Mouse (Mus musculus) midbrain, embryonic 10.5 days (tissue): ENCODE data around the gene Kif17. TPM values are rescaled to one million over a fixed set of nuclear protein-coding genes. Genes with fewer than 3 reads are reported as not detected.
A peak's percentile ranks its signal among the peaks of the same experiment; 100 is the strongest.
"Not testable (repeated sequence)": the region's sequence is repeated elsewhere in the genome, so short reads cannot be mapped to it uniquely, and the experiment has no call there.

ENCODE experiments used
- DNase-seq: peaks from one replicate; pipeline ENCODE4 v3.0.0-alpha.2; 2017; ENCODE audit warnings: low spot score
- H3K27ac ChIP-seq: fragments of 300-500 bp; sonication (generic); replicated peaks from 2 replicates; pipeline ENCODE4 v1.5.1; 2016; ENCODE audit warnings: mild to moderate bottlenecking
- H3K27me3 ChIP-seq: fragments of 300-500 bp; sonication (generic); 2 replicates; pipeline ENCODE4 v1.6.1; 2016; ENCODE audit warnings: low read depth, mild to moderate bottlenecking; ENCODE audit not compliant: poor library complexity, severe bottlenecking
- H3K36me3 ChIP-seq: fragments of 300-500 bp; sonication (generic); 2 replicates; pipeline ENCODE4 v1.6.1; 2016; ENCODE audit warnings: mild to moderate bottlenecking, moderate library complexity
- H3K4me1 ChIP-seq: fragments of 300-500 bp; sonication (generic); 2 replicates; pipeline ENCODE4 v1.6.1; 2016
- H3K4me3 ChIP-seq: fragments of 300-500 bp; sonication (generic); 2 replicates; pipeline ENCODE4 v1.5.1; 2016; ENCODE audit warnings: mild to moderate bottlenecking, moderate library complexity
- H3K9me3 ChIP-seq: fragments of 300-500 bp; sonication (generic); replicated peaks from 2 replicates; pipeline ENCODE4 v1.6.1; 2016; ENCODE audit warnings: mild to moderate bottlenecking
- WGBS: fragments of 180-500 bp; shearing (Covaris S2); methylation state at CpG from one replicate; pipeline ENCODE4 v1.1.7; 2016; 5-methylcytosine and 5-hydroxymethylcytosine counted together
- polyA plus RNA-seq: library from polyadenylated mRNA; unstranded; fragments of >200 nt; fragmentation: Nextera tagmentation; extraction: Ambion mirVana; gene quantifications from 2 replicates; pipeline ENCODE4 v1.2.1, GENCODE M21; 2016

The Kif17 gene
- polyA plus RNA-seq, 1 experiment from 2014 or later, result 0.53 TPM

DNA sequence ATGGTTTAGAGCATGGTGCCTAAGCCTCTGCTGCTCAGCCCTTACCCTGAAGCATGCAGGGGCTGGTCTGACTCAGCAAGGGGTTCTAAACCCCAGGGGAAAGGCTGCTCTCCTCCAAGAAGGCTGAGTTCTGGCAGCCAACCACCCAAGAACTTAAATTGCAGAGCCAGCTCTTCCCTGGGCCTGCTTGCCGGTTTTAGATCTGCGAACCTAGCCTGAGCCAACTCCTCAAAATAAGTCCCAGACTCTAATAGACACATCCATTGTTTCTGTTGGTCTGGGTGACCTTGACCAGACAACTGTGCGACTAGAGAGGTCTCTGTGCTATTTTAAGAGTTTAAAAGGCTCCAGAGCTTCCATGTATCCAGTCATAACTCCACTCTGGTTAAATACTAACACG lies 73.5 kb downstream of the Kif17 start:
- DNase-seq, result no peak
- WGBS, result 80% methylated on average over 4 of the region's 4 CpGs
- H3K36me3 ChIP-seq, result no peaks in the 10 kb centered on the region
- peak overlapping the region; percentile 69 for H3K27ac ChIP-seq
- peaks cover 51% of the 10 kb centered on the region for H3K4me1 ChIP-seq
- no peak overlapping the region for H3K4me3 ChIP-seq
- H3K9me3 ChIP-seq, result 0 out of 2 replicates have a peak, but pooled peaks cover 4% of the 10 kb centered on the region
- H3K27me3 ChIP-seq, result peaks cover 7% of the 10 kb centered on the region; the same call in 1 of the 2 replicates

DNA sequence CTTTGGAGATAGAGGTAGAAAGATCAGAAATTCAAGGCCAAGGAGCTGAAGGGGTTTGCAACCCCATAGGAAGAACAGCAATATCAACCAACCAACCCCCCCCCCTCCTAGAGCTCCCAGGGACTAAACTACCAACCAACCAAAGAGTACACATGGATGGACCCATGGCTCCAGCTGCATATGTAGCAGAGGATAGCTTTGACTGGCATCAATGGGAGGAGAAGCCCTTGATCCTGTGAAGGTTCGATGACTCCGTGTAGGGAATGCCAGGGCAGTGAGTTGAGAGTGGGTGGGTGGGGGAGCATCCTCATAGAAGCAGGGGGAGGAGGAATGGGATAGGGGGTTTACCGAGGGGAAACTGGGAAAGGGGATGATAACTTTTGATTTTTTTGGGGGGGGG lies 74.2 kb downstream of the Kif17 start:
- Histone ChIP-seq H3K36me3 (no peaks in the 10 kb centered on the region), H3K4me1 (peaks cover 48% of the 10 kb centered on the region)
- whole genome bisulfite sequencing, result 91% methylated on average over 3 of the region's 3 CpGs

DNA sequence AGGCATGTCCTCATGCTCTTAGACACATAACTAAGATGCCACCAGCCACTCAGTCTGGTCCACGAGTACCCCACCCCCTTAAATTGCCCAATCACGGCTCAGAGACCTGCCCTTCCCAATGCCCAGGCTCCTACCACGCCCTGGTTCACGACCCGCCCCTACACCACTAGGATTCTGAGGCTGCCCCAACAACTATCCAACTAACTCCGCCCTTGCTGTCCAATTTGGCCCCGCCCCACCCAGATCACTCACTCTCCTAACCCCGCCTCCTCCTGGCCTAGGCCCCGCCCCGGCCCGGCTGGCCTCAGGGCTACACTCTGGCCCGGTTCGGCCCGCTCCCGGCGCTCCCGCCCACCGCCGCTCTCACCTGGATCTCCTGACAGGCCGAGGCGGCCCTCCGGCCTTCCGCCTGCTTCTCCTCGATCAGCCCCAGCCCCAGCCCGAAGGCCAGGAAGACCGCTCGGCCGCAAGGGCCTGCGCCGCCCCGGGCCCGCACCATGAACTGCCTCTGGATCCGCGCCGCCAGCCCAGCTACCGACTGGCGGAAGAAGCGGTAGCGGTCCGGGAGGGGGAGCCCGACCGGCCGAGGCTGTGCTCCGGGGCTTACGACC lies 75.3 kb downstream of the Kif17 start:
- under 1% methylated on average over 45 of the region's 45 CpGs for WGBS
- Histone ChIP-seq H3K4me3 (peak overlapping the region; percentile 86), H3K36me3 (no peaks in the 10 kb centered on the region), H3K4me1 (peaks cover 53% of the 10 kb centered on the region), H3K9me3 (0 out of 2 replicates have a peak, but pooled peaks cover 4% of the 10 kb centered on the region), H3K27me3 (peaks cover 6% of the 10 kb centered on the region; the same call in 1 of the 2 replicates), H3K27ac (peak overlapping the region; percentile 95)
- DNase-seq, result peak; percentile 90

More for the DNA sequence above, 74.2 kb downstream of the Kif17 start:
- no peak for DNase-seq
- Histone ChIP-seq H3K4me3 (no peak overlapping the region), H3K9me3 (0 out of 2 replicates have a peak, but pooled peaks cover 4% of the 10 kb centered on the region), H3K27ac (no peak overlapping the region), H3K27me3 (peaks cover 7% of the 10 kb centered on the region; the same call in 1 of the 2 replicates)

DNA sequence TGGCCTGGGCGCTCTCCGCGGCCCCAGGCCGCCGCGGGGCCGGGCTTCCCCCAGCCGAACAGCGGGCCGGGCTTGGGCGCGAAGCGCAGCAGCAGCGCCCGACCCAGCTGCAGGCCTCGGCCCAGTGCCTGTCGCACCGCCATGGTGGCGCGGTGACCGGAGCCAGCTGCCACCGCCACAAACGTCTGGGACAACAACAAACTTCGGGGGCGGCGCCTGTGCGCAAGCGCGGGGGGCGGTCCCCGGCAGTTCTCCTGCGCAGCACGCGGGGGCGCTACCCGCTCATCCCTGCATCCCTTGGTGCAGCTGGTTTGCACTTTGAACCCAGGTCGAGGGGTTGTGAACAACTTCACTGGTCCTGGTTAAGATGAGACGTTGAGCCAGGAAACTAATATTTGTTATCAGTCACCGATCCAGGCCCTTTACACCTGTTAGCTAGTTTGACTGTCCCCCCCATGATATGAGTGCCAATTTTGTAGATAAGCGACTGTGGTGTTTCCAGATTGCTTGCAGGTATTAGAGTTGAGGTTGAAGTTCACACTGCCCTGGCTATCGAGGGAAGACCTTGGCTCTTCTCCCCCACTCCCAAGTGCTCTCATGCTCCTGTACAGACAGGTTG lies 76.0 kb downstream of the Kif17 start, which contains the start of gene Pink1:
Pink1 (minus strand) TSS at position 231 of the 619 bp plus-strand sequence.
- H3K27me3 ChIP-seq, result peaks cover 4% of the 10 kb centered on the region; the same call in 1 of the 2 replicates
- peak within 1 kb of the TSS; percentile 95 for H3K27ac ChIP-seq
- peaks cover 53% of the 10 kb centered on the region for H3K4me1 ChIP-seq
- H3K9me3 ChIP-seq, result 0 out of 2 replicates have a peak, but pooled peaks cover 4% of the 10 kb centered on the region
- WGBS, result 4% methylated on average over 41 of the region's 41 CpGs
- peak; percentile 88 for DNase-seq
- no peaks in the 10 kb centered on the region for H3K36me3 ChIP-seq
- peak within 1 kb of the TSS; percentile 86 for H3K4me3 ChIP-seq

DNA sequence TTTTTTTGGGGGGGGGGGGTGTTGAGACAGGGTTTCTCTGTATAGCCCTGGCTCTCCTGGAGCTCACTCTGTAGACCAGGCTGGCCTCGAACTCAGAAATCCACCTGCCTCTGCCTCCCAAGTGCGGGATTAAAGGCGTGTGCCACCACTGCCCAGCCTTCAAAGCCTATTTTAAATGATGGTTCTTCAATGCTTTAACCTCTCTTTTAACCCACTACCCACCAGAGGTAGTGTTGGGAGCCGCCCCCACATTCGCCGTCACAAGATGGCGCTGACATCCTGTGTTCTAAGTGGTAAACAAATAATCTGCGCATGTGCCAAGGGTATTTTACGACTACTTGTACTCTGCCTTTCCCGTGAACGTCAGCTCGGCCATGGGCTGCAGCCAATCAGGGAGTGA lies 76.9 kb downstream of the Kif17 start:
- DNase-seq, H3K9me3 ChIP-seq, H3K27ac ChIP-seq, H3K27me3 ChIP-seq, H3K36me3 ChIP-seq, H3K4me3 ChIP-seq: not testable (repeated sequence)
- WGBS, result 59% methylated on average over 9 of the region's 12 CpGs
- peaks cover 50% of the 10 kb centered on the region for H3K4me1 ChIP-seq

DNA sequence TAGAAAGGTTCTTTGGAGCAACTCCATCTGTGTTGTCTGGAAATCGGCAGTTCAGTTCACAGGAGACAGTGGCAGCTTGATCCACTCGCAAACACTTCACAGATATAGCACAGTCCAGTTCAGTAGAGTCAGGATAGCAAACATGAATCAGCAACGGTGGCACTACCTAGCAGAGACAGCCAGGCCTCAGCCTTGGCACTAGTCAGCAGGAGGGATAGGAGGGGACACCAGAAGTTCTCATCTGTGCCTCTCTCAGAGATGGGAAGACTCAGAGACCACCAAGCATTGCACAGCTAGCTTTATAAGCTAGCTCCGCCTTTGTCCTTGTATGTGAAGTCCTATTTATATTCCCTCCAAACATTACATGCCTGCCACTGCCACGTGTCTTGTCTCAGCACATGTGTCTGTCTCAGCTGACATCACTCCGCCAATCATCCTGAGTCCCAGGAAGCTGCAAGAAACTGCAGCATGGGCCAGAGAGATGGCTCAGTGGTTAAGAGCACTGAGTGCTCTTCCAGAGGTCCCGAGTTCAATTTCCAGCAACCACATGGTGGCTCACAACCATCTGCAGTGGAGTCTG lies 77.7 kb downstream of the Kif17 start:
- peaks cover 42% of the 10 kb centered on the region for H3K4me1 ChIP-seq
- 0 out of 2 replicates have a peak, but pooled peaks cover 4% of the 10 kb centered on the region for H3K9me3 ChIP-seq
- WGBS, result 79% methylated on average over 7 of the region's 7 CpGs
- peak overlapping the region; percentile 43 for H3K4me3 ChIP-seq
- H3K27me3 ChIP-seq, result peaks cover 10% of the 10 kb centered on the region; the same call in 1 of the 2 replicates
- no peak for DNase-seq
- H3K27ac ChIP-seq, result peak overlapping the region; percentile 39
- no peaks in the 10 kb centered on the region for H3K36me3 ChIP-seq

DNA sequence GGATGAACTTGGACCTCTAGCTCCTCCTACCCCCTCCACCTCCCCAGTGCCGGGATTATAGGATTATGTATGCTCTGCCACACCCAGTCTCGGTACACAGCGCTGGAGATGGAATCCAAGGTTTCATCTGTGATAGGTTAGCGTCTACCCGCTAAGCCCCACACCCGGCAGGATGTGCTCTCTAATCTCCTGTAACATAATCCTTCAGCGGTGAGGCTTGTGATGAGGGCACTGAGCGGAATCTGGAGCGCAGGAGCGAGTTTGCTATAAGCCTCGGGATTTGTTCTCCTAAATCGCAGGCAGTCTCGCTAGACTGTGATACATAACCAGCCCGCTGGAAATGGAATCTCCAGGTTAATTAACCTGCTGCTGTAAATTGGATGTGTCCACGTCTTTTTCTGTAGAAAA lies 80.0 kb downstream of the Kif17 start:
- H3K36me3 ChIP-seq, result no peaks in the 10 kb centered on the region
- H3K4me3 ChIP-seq, result no peak overlapping the region
- no peak overlapping the region for H3K27ac ChIP-seq
- 0 out of 2 replicates have a peak, but pooled peaks cover 4% of the 10 kb centered on the region for H3K9me3 ChIP-seq
- H3K27me3 ChIP-seq, result peaks cover 16% of the 10 kb centered on the region
- WGBS, result 14% methylated on average over 15 of the region's 15 CpGs
- DNase-seq, result peak; percentile 23
- peaks cover 24% of the 10 kb centered on the region for H3K4me1 ChIP-seq

DNA sequence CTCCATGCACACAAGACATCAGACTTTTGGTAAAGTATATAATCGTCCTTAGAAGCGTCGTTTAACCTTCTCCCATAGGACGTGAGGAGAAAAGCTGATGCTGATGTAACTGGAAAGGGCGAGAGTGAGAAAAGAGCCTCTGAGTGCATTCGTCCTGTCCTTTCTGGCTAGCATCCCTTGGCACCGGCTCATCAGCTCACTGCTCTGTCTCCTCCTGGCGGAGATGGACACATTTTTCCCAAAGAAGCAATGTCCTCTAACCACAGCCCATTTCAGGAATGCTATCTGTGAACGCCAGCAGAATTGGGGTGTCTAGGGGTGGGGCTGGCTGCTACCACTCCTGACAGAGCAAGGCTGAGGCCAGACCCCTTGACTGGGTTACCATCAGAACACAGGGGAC lies 81.4 kb downstream of the Kif17 start:
- no peak overlapping the region for H3K27ac ChIP-seq
- WGBS, result 81% methylated on average over 9 of the region's 9 CpGs
- H3K36me3 ChIP-seq, result no peaks in the 10 kb centered on the region
- H3K27me3 ChIP-seq, result peaks cover 16% of the 10 kb centered on the region
- DNase-seq, result no peak
- H3K4me3 ChIP-seq, result no peak overlapping the region
- H3K9me3 ChIP-seq, result 0 out of 2 replicates have a peak, but pooled peaks cover 4% of the 10 kb centered on the region
- peaks cover 11% of the 10 kb centered on the region for H3K4me1 ChIP-seq

DNA sequence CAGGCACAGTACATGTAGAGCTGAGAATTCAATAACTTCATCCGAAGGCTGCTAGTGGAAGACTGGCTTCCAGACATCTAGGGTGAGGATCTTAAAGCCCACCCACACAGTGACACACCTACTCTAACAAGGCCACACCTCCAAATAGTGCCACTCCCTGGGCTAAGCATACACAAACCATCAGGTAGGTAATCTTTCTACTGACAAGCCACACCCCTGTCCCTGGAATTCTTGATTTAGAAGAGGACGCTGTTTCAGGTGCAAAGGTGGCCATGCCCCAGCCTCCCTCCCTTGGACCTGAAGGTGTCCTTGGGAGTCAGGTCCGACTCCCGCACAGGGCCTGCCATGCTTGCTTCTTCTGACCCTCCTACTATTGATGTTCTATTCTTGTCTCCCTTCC lies 82.9 kb downstream of the Kif17 start:
- DNase-seq, result no peak
- no peaks in the 10 kb centered on the region for H3K36me3 ChIP-seq
- no peak overlapping the region for H3K4me3 ChIP-seq
- H3K4me1 ChIP-seq, result peaks cover 7% of the 10 kb centered on the region
- 0 out of 2 replicates have a peak, but pooled peaks cover 2% of the 10 kb centered on the region for H3K9me3 ChIP-seq
- H3K27me3 ChIP-seq, result peaks cover 16% of the 10 kb centered on the region
- no peak overlapping the region for H3K27ac ChIP-seq
- WGBS, result 83% methylated on average over 4 of the region's 4 CpGs

DNA sequence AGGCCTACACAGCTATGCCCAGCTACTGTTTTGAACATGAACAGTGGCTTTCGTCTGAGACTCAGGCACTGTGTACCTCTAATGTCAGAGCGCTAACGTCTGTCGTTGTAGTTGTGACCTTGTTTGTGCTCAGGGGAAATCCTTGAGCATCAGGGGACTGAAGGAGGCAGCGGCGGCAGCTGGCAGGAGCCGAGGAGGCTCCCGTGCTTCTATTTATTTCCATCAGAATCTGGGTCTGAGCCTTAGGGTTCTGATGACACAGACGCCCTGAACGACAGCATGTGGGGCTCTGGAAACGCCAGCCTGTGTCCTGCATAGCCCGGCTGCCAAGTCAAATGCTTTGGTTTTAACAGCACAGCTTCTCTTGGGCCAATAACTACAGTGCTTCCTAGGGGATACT lies 84.8 kb downstream of the Kif17 start:
- whole genome bisulfite sequencing, result 90% methylated on average over 12 of the region's 12 CpGs
- no peak for DNase-seq
- H3K4me3 ChIP-seq, result no peak overlapping the region
- peaks cover 16% of the 10 kb centered on the region for H3K27me3 ChIP-seq
- no peaks in the 10 kb centered on the region for H3K36me3 ChIP-seq
- H3K4me1 ChIP-seq, result peaks cover 7% of the 10 kb centered on the region
- no peaks in the 10 kb centered on the region for H3K9me3 ChIP-seq
- H3K27ac ChIP-seq, result no peak overlapping the region

DNA sequence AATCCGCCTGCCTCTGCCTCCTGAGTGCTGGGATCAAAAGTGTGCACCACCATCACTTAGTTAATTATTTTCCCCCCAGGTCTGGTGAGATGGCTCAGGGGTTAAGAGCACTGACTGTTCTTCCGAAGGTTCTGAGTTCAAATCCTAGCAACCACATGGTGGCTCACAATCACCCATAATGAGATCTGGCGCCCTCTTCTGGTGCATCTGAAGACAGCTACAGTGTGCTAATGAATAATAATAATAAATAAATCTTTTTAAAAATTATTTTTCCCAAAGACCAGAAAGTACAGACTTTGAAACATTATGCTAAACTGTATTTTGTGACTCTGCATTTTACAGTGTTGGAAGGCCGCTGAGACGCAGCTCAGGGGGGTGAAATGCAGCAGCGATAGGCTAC lies 85.4 kb downstream of the Kif17 start:
- Histone ChIP-seq H3K27me3 (peaks cover 16% of the 10 kb centered on the region), H3K9me3 (no peaks in the 10 kb centered on the region), H3K4me1 (peaks cover 1% of the 10 kb centered on the region), H3K4me3 (no peak overlapping the region), H3K27ac (no peak overlapping the region), H3K36me3 (no peaks in the 10 kb centered on the region)
- 86% methylated on average over 6 of the region's 6 CpGs for WGBS
- DNase-seq, result no peak

DNA sequence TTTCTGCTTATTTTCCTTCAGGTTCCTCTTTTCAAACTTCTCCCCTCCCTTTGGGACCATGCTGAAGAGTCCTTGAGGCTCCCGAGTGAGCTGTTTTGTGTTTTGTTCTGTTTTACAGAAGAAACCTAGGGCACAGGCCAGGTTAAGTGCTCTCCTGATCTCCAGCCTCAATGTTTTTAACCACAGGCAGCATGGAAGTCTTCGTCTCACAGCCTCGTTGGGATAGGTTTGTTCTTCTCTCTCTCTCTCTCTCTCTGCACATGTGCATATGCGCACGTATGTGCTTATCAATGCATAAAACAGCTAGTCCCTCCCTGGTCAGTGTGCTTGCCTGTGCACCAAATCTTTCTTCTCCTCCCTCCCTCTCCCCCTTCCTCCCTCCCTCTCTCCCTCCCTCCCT lies 86.6 kb downstream of the Kif17 start:
- Histone ChIP-seq H3K27ac (no peak overlapping the region), H3K36me3 (no peaks in the 10 kb centered on the region), H3K27me3 (peaks cover 6% of the 10 kb centered on the region; the same call in 1 of the 2 replicates), H3K4me3 (no peak overlapping the region), H3K9me3 (no peaks in the 10 kb centered on the region), H3K4me1 (no peaks in the 10 kb centered on the region)
- DNase-seq, result no peak
- WGBS, result 85% methylated on average over 5 of the region's 5 CpGs

DNA sequence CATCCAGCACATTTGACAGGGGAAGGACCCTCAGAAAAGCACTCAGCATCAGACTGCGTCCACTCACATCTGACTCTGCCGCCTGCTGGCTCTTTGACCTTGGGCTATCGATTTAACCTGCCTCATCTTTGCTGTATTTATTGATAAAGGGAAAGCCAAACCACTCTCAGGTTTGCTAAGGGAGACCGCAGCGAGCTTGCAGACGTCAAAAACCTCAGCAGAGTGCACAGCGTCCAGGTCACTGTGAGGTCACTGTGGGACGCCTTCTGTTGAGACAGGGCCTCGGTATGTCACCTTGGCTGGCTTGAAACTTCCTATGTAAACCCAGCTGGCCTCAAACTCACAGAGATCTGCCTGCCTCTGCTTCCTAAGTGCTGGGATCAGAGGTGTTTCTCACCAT lies 87.1 kb downstream of the Kif17 start:
- DNase-seq, result no peak
- Histone ChIP-seq H3K36me3 (no peaks in the 10 kb centered on the region), H3K4me1 (no peaks in the 10 kb centered on the region), H3K27ac (no peak overlapping the region), H3K9me3 (no peaks in the 10 kb centered on the region), H3K27me3 (peaks cover 6% of the 10 kb centered on the region; the same call in 1 of the 2 replicates), H3K4me3 (no peak overlapping the region)
- 83% methylated on average over 9 of the region's 9 CpGs for WGBS
